Comparison of ENCODE assay signal across 8 mouse cellular contexts in the genomic region with DNA sequence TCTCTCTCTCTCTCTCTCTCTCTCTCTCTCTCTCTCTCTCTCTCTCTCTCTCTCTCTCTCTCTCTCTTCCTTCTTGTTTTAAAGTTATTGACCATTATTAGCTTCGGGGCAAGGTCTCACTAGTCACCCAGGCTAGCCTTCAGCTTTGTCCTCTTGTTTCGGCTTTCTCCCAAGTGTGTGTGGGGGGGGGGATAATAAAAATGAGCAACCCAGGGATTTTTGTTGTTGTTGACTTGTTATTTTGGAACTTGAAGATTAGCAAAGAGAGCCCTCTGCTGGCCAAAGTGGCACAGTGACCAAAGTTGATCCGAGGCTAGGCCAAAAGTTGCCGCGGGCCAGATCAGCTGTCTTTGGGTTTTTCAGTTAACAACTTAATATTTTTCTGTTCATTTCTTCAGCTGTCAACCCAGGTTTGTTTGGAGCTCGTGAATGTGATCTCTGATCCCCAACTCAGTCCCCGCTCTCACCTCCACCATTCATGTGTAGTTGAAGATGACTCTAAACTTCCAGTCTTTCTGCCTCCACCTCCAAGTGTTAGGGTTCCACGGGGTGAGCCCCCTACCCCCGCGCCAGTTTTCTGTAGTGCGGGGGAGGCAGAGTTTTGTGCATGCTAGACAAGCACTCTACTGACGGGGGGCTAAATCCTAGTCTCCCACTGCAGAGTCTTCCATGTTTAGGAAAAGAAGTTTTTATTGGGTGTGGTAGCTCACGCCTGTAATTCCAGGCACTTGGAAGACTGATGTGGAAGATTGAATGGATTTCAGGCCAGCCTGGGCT. TPM values are rescaled to one million over a fixed set of nuclear protein-coding genes. Genes with fewer than 3 reads are reported as not detected.
DNase-seq lines count a peak whose midpoint lies in the region; ATAC-seq lines count a peak whose summit lies in the region.

No protein-coding gene starts in this region.

- H3K4me3 ChIP-seq in forebrain, embryonic 10.5 days, result no peak overlapping the region
- H3K4me3 ChIP-seq in forebrain, embryonic 12.5 days (replicated peaks), result no peak overlapping the region
- H3K4me3 ChIP-seq in embryonic facial prominence, embryonic 11.5 days (ENCODE audit: low read depth, low read length), result no peak overlapping the region
- no peak overlapping the region for H3K4me3 ChIP-seq in midbrain, embryonic 11.5 days (ENCODE audit: low read depth, low read length)

- ATAC-seq in forebrain, embryonic 12.5 days (ENCODE audit: low FRiP score), result no peak
- ATAC-seq in embryonic facial prominence, embryonic 11.5 days (replicated peaks; ENCODE audit: insufficient number of reproducible peaks, low FRiP score, low TSS enrichment, low read depth), result no peak
- ATAC-seq in midbrain, embryonic 11.5 days (ENCODE audit: low FRiP score), result no peak

- DNase-seq in forebrain, embryonic 10.5 days (ENCODE audit: extremely low spot score, low spot score), result peak; percentile 52
- peak; percentile 65 for DNase-seq in adrenal gland, postnatal 25 days
- DNase-seq in embryonic facial prominence, embryonic 11.5 days (ENCODE audit: low spot score), result peak; percentile 80
- peak; percentile 72 to 80 for DNase-seq in heart, postnatal 14 days
- peak; percentile 33 to 71 for DNase-seq in layer of hippocampus, postnatal 25 days (ENCODE audit: extremely low spot score in 1 of 2, low spot score in 1 of 2)
- DNase-seq in midbrain, embryonic 11.5 days (ENCODE audit: low spot score, missing footprints), result peak; percentile 96
- DNase-seq in spleen, postnatal 10 days (ENCODE audit: low spot score in 2 of 2), result peak; percentile 54 to 82

- peaks cover 56% of the 10 kb centered on the region for H3K36me3 ChIP-seq in forebrain, embryonic 10.5 days (replicated peaks)
- peaks cover 44% of the 10 kb centered on the region for H3K36me3 ChIP-seq in forebrain, embryonic 12.5 days (replicated peaks)
- H3K36me3 ChIP-seq in embryonic facial prominence, embryonic 11.5 days (replicated peaks; ENCODE audit: control insufficient read depth, insufficient read depth, low read depth, low read length), result no peaks in the 10 kb centered on the region
- H3K36me3 ChIP-seq in midbrain, embryonic 11.5 days (ENCODE audit: control insufficient read depth, insufficient read depth, low read length), result peaks cover 3% of the 10 kb centered on the region; the same call in 1 of the 2 replicates

- intact Hi-C loops in heart, postnatal 14 days (cut with DNase I), result loop anchor here (2.0 to 5.0 kb wide), 2 partner anchors 75 to 290 kb away; no protein-coding TSS in a partner anchor

- H3K4me1 ChIP-seq in forebrain, embryonic 10.5 days, result no peaks in the 10 kb centered on the region; the same call in 1 of the 2 replicates
- no peaks in the 10 kb centered on the region for H3K4me1 ChIP-seq in forebrain, embryonic 12.5 days
- H3K4me1 ChIP-seq in embryonic facial prominence, embryonic 11.5 days (ENCODE audit: control insufficient read depth, insufficient read depth, low read length), result no peaks in the 10 kb centered on the region
- H3K4me1 ChIP-seq in midbrain, embryonic 11.5 days (ENCODE audit: control insufficient read depth, insufficient read depth, low read length), result no peaks in the 10 kb centered on the region

- 52% methylated on average over 13 of the region's 13 CpGs for WGBS in forebrain, embryonic 10.5 days
- WGBS in forebrain, embryonic 12.5 days, result 50% methylated on average over 13 of the region's 13 CpGs
- 46% methylated on average over 13 of the region's 13 CpGs for WGBS in embryonic facial prominence, embryonic 11.5 days
- WGBS in midbrain, embryonic 11.5 days, result 53% methylated on average over 13 of the region's 13 CpGs

- no peaks in the 10 kb centered on the region for H3K27me3 ChIP-seq in forebrain, embryonic 10.5 days (ENCODE audit: poor library complexity, severe bottlenecking)
- H3K27me3 ChIP-seq in forebrain, embryonic 12.5 days, result no peaks in the 10 kb centered on the region
- H3K27me3 ChIP-seq in embryonic facial prominence, embryonic 11.5 days (ENCODE audit: control insufficient read depth, insufficient read depth, low read length), result no peaks in the 10 kb centered on the region
- no peaks in the 10 kb centered on the region for H3K27me3 ChIP-seq in midbrain, embryonic 11.5 days (ENCODE audit: control insufficient read depth, insufficient read depth, low read length)

- no peak overlapping the region for H3K4me2 ChIP-seq in forebrain, embryonic 12.5 days
- no peak overlapping the region for H3K4me2 ChIP-seq in embryonic facial prominence, embryonic 11.5 days (ENCODE audit: low read depth, low read length)
- H3K4me2 ChIP-seq in midbrain, embryonic 11.5 days, result no peak overlapping the region

- H3K9ac ChIP-seq in forebrain, embryonic 12.5 days, result no peak overlapping the region
- H3K9ac ChIP-seq in embryonic facial prominence, embryonic 11.5 days (replicated peaks; ENCODE audit: low read length), result no peak overlapping the region
- no peak overlapping the region for H3K9ac ChIP-seq in midbrain, embryonic 11.5 days (ENCODE audit: low read length)

- no peak overlapping the region for H3K27ac ChIP-seq in forebrain, embryonic 10.5 days
- H3K27ac ChIP-seq in forebrain, embryonic 12.5 days, result no peak overlapping the region
- H3K27ac ChIP-seq in embryonic facial prominence, embryonic 11.5 days (replicated peaks; ENCODE audit: low read depth, low read length), result no peak overlapping the region
- H3K27ac ChIP-seq in midbrain, embryonic 11.5 days (ENCODE audit: low read depth, low read length), result no peak overlapping the region

- no peaks in the 10 kb centered on the region for H3K9me3 ChIP-seq in forebrain, embryonic 10.5 days
- H3K9me3 ChIP-seq in forebrain, embryonic 12.5 days, result no peaks in the 10 kb centered on the region
- H3K9me3 ChIP-seq in embryonic facial prominence, embryonic 11.5 days (replicated peaks; ENCODE audit: control insufficient read depth, low read length), result no peaks in the 10 kb centered on the region
- H3K9me3 ChIP-seq in midbrain, embryonic 11.5 days (ENCODE audit: control insufficient read depth, low read length), result no peaks in the 10 kb centered on the region

RNA-seq across cellular contexts. Expression of a gene that starts 27.3 kb away (rescaled TPM):
- 17.9 and 19.0 TPM in 2 replicates for polyA plus RNA-seq in forebrain, embryonic 10.5 days (2016; fragmentation: Nextera tagmentation; extraction: Ambion mirVana)
- 36.4 and 40.5 TPM in 2 replicates for polyA plus RNA-seq in forebrain, embryonic 12.5 days (2016; fragmentation: Nextera tagmentation; extraction: Ambion mirVana)
- total RNA-seq in adrenal gland, postnatal 25 days (2021), result 52.2 and 89.9 TPM in 2 replicates
- polyA plus RNA-seq in embryonic facial prominence, embryonic 11.5 days (2014; fragmentation: Nextera tagmentation; extraction: Ambion mirVana), result 18.7 and 21.2 TPM in 2 replicates
- 10 to 100 TPM; 47.5 to 49.0 TPM for total RNA-seq in heart, postnatal 14 days (2021)
- total RNA-seq in layer of hippocampus, postnatal 25 days (2021), result 10 to 100 TPM; 51.3 to 51.5 TPM
- 27.8 and 28.0 TPM in 2 replicates for polyA plus RNA-seq in midbrain, embryonic 11.5 days (2014; fragmentation: Nextera tagmentation; extraction: Ambion mirVana)

RNA-seq across cellular contexts. Expression of a gene that starts 34.0 kb away (rescaled TPM):
- polyA plus RNA-seq in forebrain, embryonic 10.5 days (2016; fragmentation: Nextera tagmentation; extraction: Ambion mirVana), result 2.5 and 3.1 TPM in 2 replicates
- polyA plus RNA-seq in forebrain, embryonic 12.5 days (2016; fragmentation: Nextera tagmentation; extraction: Ambion mirVana), result 3.7 and 3.9 TPM in 2 replicates
- 3.6 and 4.8 TPM in 2 replicates for total RNA-seq in adrenal gland, postnatal 25 days (2021)
- polyA plus RNA-seq in embryonic facial prominence, embryonic 11.5 days (2014; fragmentation: Nextera tagmentation; extraction: Ambion mirVana), result 3.6 and 4.1 TPM in 2 replicates
- total RNA-seq in heart, postnatal 14 days (2021), result 10 to 100 TPM; 15.4 to 18.5 TPM
- total RNA-seq in layer of hippocampus, postnatal 25 days (2021), result 1 to 10 TPM; 2.5 to 2.8 TPM
- 2.8 and 3.2 TPM in 2 replicates for polyA plus RNA-seq in midbrain, embryonic 11.5 days (2014; fragmentation: Nextera tagmentation; extraction: Ambion mirVana)

RNA-seq across cellular contexts. Expression of a gene that starts 49.1 kb away (rescaled TPM):
- 28.7 and 28.8 TPM in 2 replicates for polyA plus RNA-seq in forebrain, embryonic 10.5 days (2016; fragmentation: Nextera tagmentation; extraction: Ambion mirVana)
- 38.5 and 45.6 TPM in 2 replicates for polyA plus RNA-seq in forebrain, embryonic 12.5 days (2016; fragmentation: Nextera tagmentation; extraction: Ambion mirVana)
- 8.9 and 11.3 TPM in 2 replicates for total RNA-seq in adrenal gland, postnatal 25 days (2021)
- polyA plus RNA-seq in embryonic facial prominence, embryonic 11.5 days (2014; fragmentation: Nextera tagmentation; extraction: Ambion mirVana), result 13.2 and 19.2 TPM in 2 replicates
- total RNA-seq in heart, postnatal 14 days (2021), result 1 to 10 TPM; 4.4 to 4.7 TPM
- 10 to 100 TPM; 25.2 to 28.3 TPM for total RNA-seq in layer of hippocampus, postnatal 25 days (2021)
- polyA plus RNA-seq in midbrain, embryonic 11.5 days (2014; fragmentation: Nextera tagmentation; extraction: Ambion mirVana), result 35.3 and 36.9 TPM in 2 replicates
